Mouse (Mus musculus): ENCODE data around the gene Taf10.

Taf10 gene

DNA sequence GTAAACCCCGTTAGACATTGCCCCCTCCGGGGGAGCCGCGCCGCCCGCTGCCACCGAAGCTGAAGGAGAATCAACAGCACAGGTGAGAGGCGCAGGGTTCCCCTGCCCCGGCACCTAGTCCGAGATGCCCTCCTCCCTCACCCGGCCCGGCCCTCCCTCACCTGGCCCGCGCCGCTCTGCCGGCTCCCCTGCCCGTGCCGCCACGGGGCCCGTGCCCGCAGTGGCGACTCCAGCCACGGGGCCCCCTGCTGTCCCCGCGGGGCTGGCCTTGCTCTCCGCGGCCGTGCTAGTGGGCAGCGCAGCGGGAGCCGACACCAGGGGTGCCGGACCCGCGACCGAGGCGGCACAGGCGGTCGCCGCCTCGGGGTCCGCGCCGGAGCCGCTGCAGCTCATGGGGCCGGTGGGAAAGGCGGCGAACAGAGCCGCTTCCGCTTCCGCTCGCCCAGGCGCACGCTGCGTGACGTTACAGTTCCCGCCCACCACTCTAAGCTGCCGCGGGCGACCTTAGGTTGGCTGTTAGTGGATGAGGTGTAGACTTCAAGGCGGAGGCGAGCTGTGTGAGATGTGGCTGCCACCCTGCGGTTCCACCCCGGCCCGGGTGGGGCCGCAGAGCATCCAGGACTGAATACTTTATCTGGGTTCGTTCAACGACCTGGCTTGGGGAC, at the start of gene Taf10:
TSS of gene Taf10 (minus strand) at position 436 of the 665 bp plus-strand sequence.
- TF ChIP-seq GATA4 (IDR thresholded peaks at IDR 0.05; ENCODE audit: insufficient replicate concordance, low read length), result peak; percentile 9; the same call in 1 of the 2 replicates

- no peak for TF ChIP-seq GATA4 (IDR thresholded peaks at IDR 0.05; ENCODE audit: insufficient replicate concordance, low read length)
Measured at GRCm38 (mm10) chr7:105793701-105794100, 49.5 kb upstream of the Taf10 start.

DNA sequence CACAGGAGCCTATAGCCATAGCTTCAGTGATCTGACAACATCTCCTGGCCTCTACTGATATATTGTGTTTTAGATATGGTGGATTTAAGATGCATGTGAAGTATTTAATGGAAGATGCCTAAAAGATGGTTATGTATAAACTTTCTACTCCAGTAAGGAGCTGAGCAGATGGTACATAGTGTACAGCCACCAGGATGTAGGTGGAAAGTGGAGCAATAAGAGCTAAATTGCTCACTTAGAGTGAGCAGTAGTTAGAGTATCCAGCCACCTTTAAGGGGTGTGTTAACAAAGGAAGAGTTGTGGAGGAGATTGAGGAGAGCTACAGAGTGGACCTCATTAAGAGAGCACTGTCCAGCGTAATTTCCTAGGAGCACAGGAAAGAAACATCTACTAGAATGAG, 47.0 kb upstream of the Taf10 start:
- no peak for TF ChIP-seq GATA4 (IDR thresholded peaks at IDR 0.05; ENCODE audit: insufficient replicate concordance, low read length)

GRCm38 (mm10) chr7:105787285-105788140, 43.4 kb upstream of the Taf10 start, which contains the start of gene Dchs1:
Gene Dchs1 (minus strand): TSS chr7:105787654.
- no peak for TF ChIP-seq GATA4 (IDR thresholded peaks at IDR 0.05; ENCODE audit: insufficient replicate concordance, low read length)

GRCm38 (mm10) chr7:105786506-105787284, 42.5 kb upstream of the Taf10 start:
- no peak for TF ChIP-seq GATA4 (IDR thresholded peaks at IDR 0.05; ENCODE audit: insufficient replicate concordance, low read length)

DNA sequence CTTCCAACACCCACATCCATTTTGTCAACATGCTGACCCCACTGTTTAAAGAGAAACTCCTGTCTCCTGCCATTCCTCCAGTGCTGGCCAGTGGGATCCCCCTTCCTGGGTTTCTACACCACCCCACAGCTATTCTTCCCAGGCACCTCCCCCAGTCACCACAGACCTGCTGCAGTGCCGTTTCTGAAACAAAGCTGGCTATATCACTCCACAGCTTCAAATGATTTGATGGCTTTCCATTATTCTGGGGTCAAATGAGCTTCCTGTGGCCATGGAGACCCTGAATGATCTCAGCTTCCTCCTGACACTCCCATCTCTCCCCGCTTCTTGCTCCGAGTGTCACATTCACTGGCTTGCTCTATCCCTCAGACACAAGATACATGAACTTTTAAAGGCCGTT, 40.4 kb upstream of the Taf10 start:
- no peak for TF ChIP-seq GATA4 (IDR thresholded peaks at IDR 0.05; ENCODE audit: insufficient replicate concordance, low read length)

- no peak for TF ChIP-seq GATA4 (IDR thresholded peaks at IDR 0.05; ENCODE audit: insufficient replicate concordance, low read length)
Measured at GRCm38 (mm10) chr7:105783861-105784260, 39.7 kb upstream of the Taf10 start.

GRCm38 (mm10) chr7:105778553-105779265, 34.5 kb upstream of the Taf10 start:
- TF ChIP-seq GATA4 (IDR thresholded peaks at IDR 0.05; ENCODE audit: insufficient replicate concordance, low read length), result peak; percentile 35; the same call in 1 of the 2 replicates

DNA sequence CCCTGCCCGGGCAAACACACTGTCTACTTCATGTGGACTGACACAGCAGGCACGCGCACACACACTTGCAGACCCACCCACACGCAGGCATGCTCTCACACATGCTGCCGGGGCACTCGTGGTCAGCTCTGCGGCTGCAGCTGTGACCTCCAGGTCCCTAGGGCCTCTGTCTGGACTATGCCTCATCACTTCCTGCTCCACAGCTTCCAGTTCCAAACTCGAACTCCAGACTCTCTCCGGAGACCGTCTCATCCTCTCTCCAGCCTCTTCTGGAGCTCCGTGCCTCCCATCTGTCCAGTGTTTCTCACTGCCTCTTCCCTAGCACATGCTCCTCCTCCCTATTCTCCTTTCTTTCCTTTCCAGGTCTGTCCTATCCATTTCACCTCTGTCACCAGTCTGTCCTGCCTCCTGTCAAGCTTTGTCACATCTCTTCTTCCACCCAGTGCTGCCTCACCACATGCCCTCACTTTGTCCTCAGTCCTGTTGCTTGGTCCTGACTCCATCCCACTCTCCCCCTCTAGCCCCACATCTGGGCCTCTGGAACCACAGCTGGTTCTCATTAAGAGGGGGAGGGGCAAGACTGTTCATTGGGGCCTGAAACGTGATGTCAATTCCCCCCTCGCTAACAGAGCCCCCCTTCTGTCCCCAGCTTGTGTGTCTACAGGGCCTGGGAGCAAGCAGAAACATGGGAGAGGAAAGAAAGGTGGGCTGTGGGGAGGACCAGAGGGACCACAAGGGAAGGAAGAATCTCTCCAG, 33.8 kb upstream of the Taf10 start:
- TF ChIP-seq GATA4 (IDR thresholded peaks at IDR 0.05; ENCODE audit: insufficient replicate concordance, low read length), result no peak

GRCm38 (mm10) chr7:105777316-105777715, 33.2 kb upstream of the Taf10 start:
- TF ChIP-seq GATA4 (IDR thresholded peaks at IDR 0.05; ENCODE audit: insufficient replicate concordance, low read length), result no peak

DNA sequence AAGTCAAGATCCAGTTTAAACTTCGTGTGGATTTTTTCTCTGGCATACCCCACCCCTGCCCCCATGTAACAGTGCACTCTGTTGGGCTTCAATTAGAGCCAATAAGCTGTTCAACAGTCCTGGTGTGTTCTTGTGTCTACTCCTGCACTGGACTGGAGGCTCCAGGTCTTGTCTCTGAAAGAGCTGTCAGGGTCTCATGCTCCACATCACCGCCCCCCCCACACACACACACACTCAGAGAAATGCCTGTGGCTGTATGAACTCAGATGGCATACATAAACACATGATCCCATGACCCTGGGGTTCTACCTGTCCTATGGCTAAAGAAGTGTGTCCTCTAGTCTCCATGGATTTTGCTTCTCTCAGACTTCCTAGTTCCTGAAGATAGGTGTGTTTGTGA, 31.9 kb upstream of the Taf10 start:
- TF ChIP-seq GATA4 (IDR thresholded peaks at IDR 0.05; ENCODE audit: insufficient replicate concordance, low read length), result no peak

GRCm38 (mm10) chr7:105774661-105775060, 30.5 kb upstream of the Taf10 start:
- TF ChIP-seq GATA4 (IDR thresholded peaks at IDR 0.05; ENCODE audit: insufficient replicate concordance, low read length), result no peak

- no peak for TF ChIP-seq GATA4 (IDR thresholded peaks at IDR 0.05; ENCODE audit: insufficient replicate concordance, low read length)
Measured at GRCm38 (mm10) chr7:105773041-105773440, 28.9 kb upstream of the Taf10 start.

GRCm38 (mm10) chr7:105772331-105772730, 28.2 kb upstream of the Taf10 start:
- no peak for TF ChIP-seq GATA4 (IDR thresholded peaks at IDR 0.05; ENCODE audit: insufficient replicate concordance, low read length)
